Mouse (Mus musculus): ENCODE measurements around the gene Tmem138.
A peak's percentile ranks its signal among the peaks of the same experiment; 100 is the strongest.

- TF ChIP-seq POLR2A (IDR thresholded peaks at IDR 0.05; ENCODE audit: insufficient read length, low read depth) = peak; percentile 29
- no peak for TF ChIP-seq TCF12 (IDR thresholded peaks at IDR 0.05; ENCODE audit: insufficient read depth, poor library complexity, severe bottlenecking)
- TF ChIP-seq CEBPB (IDR thresholded peaks at IDR 0.05; ENCODE audit: insufficient read depth, poor library complexity, severe bottlenecking) = no peak
- no peak for TF ChIP-seq MYOG (IDR thresholded peaks at IDR 0.05; ENCODE audit: control insufficient read depth in 1 of 3, insufficient read depth in 1 of 3, insufficient read length in 2 of 3, low read depth in 2 of 3)
- no peak for TF ChIP-seq USF1 (IDR thresholded peaks at IDR 0.05; ENCODE audit: low read depth)
- TF ChIP-seq POLR2AphosphoS2 (IDR thresholded peaks at IDR 0.05; ENCODE audit: insufficient read length, low read depth) = no peak
- no peak for TF ChIP-seq SRF (IDR thresholded peaks at IDR 0.05; ENCODE audit: control insufficient read depth, insufficient read length, low read depth)
- no peak for TF ChIP-seq MAX (IDR thresholded peaks at IDR 0.05; ENCODE audit: low read depth)
- TF ChIP-seq TCF3 (IDR thresholded peaks at IDR 0.05; ENCODE audit: insufficient read length, low read depth) = no peak
- TF ChIP-seq MYOD1 (IDR thresholded peaks at IDR 0.05; ENCODE audit: control insufficient read depth in 1 of 3, insufficient read length in 2 of 3, low read depth in 2 of 3) = no peak
Measured at GRCm38 (mm10) chr19:10605901-10606622, 28.9 kb upstream of the Tmem138 start.
